Mouse (Mus musculus) thymus, postnatal 0 days (tissue): ENCODE measurements at regions not wholly inside any gene's neighbourhood (a gene's known extent, or its start where the extent isn't known, plus 50 kb on each side); places are given as distances from the start of the nearest gene placed in this dataset.
A peak's percentile ranks its signal among the peaks of the same experiment; 100 is the strongest.
"Not testable (repeated sequence)": the region's sequence is repeated elsewhere in the genome, so short reads cannot be mapped to it uniquely, and the experiment has no call there.

Experiments used
- DNase-seq: peaks from one replicate; pipeline ENCODE4 v3.0.0-alpha.2; 2015; ENCODE audit warnings: low spot score

DNA sequence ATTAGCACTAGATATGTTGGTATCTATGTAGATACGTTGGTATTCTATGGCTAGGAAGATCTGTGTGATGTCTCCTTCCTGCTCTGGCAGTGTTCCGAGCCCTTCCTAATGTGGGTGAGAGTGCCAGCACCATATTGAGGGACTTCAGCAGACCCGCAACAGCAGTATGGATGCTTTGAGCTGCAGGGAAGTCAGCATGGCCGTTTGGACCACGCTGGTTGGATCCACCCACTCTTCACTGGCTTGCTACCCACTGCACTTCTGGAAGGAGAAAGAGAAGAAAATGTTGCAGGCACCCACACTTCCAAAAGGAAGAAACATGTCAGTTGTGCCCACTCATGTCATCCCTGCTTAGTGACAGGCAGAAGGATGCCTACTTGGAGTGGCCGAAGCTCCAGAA is 346.2 kb upstream of the 3110018I06Rik start:
- no peak for DNase-seq

DNA sequence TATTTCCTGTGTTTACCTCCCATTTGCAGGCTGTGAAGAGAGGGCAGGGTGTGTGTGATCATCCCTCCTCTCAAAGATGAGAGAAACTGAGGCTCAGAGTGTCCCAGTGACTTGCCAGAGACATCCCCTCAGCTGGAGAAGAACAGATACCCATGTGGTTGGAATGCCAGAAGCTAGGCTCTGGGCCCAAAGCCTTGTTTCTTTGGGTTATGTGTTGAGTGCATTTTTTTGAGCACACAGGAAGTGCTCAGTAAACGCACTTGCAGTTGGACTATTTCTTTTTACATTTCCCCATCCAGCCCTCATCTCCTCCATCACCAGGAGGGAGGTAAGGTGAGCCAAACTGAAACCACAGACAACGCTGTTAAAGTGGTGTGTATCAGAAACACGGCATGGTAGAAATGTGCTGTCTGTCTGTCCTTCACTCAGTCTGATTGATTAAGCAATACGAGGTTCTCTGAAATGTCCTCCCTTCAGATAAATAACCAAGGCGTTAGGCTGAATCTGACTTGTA is 341.8 kb upstream of the 3110018I06Rik start:
- peak; percentile 59 for DNase-seq

DNA sequence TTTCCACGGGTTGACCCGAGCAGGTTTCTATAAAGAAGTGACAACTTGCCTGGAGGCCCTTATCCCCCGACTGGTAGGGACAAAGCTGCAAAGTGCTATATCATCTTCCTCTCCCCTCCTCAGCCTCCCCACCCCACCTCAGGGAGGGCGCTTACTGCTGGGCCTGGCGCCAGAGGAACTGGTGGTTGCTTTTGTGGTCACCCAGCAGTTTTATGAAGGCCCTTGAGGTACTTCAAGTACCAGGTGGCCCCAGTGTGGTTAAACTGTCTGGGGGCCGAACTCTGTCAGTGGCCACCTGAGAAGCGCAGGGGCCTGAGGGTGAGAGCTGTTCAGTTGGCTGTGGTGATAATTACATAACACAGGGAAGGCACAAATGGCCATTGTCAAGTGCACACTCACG is 340.0 kb upstream of the 3110018I06Rik start:
- peak; percentile 61 for DNase-seq

DNA sequence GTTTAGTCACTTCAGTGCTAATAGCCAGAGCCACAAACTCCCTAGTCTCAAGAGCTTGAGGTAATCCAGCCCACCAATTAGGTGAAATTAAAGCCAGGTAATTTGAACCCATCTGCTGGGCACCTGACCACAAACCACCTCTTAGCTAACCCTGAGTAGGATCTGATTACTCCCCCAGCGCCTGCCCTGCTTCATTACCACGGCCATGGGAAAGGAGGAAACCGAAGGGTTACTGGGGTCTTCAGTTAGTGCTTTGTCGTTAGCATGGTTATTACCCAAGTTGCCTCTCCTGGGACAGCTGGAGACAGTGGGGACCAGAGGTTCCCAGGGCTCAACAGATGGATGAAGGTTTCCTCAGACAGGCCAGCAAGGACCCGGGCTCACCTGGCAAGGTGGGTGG is 337.3 kb upstream of the 3110018I06Rik start:
- DNase-seq = no peak

DNA sequence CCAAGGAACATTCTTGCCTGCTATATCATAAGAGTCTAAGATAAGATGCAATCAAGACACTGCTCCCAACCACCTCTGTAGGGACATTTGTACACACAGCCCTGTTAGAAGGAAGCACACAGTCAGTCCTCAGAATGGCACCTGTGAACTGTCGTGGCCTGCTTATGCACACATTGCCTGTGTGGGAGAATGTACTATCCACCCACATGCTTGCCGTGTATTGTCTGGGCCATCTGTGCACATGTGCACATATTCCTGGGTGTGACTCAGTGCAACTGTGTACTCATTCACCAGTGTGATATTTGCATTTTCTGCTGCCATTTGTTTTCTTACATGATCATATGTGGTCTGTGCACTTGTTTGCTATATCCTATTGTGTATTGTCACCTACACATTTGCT is 333.8 kb upstream of the 3110018I06Rik start:
- peak; percentile 55 for DNase-seq

DNA sequence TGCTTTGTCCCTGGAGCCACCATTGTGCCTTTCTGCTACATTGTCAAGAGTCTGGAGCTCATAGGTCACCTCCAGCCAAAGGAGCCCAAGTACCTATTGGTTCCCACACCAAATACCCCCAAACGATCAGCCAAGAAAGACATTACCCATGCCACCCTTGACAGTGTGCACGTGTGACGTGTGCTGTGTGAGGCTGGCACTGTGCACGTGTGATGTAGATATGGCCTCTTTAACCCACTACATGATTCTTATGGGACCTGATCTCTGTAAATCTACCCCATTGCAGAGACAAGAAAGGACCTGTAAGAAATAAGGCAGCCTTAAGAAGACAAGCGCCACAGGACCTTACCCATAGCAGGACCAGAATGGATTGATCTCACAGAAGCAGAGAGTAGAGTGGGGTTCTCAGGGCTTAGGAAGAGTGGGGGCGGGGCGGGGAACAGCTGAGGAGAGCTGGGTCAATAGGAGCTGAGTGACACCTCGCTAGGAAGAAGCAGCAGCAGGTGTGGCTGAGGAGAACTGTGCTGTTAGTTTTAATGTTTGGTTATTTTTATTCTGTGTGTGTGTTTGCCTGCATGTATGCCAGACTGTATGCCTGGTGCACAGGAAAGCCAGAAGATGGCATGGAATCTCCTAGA is 331.5 kb upstream of the 3110018I06Rik start:
- peak; percentile 82 for DNase-seq

DNA sequence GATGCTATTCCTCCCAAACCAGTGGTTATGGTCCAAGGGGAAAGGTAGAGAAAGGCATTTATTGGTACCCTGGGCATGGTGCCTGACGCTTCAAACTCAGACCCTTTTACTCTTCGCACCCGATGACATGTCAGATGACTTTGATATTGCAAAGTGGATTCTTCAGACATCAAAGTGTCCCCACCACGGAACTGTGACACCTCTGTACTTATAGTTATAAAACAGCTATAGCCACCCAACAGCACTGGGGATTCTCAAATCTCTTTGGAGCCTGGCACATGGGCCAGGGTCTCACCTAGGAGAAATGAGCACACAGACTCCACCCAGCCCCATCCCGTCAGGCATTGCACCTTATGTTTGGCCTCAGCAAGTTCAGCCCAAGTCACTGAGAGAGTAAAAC is 329.3 kb upstream of the 3110018I06Rik start:
- DNase-seq = peak; percentile 68

DNA sequence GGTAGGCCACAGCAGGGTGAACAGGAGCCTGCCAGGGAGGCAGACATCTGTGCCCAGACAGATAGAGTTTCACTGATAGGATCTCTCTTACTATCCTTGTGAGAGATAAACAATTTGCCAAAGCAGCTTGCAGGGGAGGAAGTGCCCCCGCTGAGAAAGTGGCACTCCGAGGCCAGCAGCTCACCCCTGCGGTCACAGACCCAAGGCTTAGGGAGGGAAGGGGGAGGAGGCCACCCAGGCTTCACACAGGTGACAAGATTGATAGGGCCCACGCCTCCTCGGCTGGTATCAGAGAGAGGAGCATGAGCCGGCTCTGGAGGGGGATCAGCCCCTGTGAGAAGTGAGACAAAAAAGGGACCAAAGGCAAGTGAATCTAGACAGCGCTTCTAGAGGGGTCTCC is 328.3 kb upstream of the 3110018I06Rik start:
- DNase-seq = peak; percentile 96

DNA sequence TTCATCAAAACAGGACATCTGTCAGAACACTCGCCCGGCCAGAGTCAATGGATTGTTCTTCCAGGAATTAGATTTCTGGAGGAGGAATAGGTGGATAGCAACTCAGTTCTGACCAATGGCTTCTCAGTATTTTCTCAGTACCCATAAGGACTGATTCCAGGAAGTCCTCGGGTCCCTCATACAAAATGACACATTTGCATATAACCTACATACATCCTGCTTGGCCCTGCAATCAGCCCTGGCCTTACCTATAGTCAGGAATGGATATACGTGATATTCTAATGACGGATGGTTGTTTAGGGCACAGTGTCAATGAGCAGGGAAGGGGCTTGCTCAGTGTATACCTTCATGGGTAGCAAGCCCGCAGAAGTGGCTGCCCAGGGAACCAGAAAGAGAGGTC is 327.8 kb upstream of the 3110018I06Rik start:
- no peak for DNase-seq

DNA sequence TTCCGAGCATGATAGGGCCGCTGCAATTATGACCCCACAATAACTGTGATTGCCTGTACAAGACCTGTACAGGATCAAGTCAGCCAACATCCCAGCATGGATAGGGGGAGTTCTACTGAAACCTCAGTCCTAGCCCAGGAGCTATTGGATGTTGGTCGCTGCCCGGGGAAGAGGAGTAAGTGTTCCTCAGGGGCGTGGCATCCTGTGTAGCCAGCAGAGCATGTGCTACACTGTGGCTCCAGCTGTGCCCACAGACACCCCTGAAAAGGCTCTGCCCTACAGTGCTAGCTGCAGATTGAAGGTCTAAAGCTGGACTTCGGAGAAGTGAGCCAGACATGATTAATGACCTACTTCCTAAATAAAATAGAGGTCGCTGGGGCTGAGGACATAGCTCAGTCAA is 317.5 kb upstream of the 3110018I06Rik start:
- DNase-seq = peak; percentile 32

DNA sequence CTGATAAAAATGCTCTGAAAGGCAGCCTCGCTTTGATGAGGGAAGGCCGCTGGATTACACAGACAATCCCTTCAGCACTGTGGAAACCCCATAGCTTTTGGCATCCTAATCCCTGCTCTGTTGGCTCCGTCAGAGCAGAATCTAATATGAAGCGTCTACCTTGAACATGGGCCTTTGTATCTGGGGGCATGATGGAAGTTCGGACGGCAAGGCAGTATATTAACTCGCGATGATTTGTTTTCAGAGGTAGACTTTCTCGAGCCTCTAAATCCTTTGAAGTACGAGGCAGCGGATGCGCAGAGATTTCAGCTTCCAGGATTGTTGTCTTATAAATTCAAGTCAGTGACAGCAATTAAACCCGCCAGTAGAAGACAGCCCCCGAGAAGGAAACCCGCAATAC is 316.8 kb upstream of the 3110018I06Rik start:
- no peak for DNase-seq

DNA sequence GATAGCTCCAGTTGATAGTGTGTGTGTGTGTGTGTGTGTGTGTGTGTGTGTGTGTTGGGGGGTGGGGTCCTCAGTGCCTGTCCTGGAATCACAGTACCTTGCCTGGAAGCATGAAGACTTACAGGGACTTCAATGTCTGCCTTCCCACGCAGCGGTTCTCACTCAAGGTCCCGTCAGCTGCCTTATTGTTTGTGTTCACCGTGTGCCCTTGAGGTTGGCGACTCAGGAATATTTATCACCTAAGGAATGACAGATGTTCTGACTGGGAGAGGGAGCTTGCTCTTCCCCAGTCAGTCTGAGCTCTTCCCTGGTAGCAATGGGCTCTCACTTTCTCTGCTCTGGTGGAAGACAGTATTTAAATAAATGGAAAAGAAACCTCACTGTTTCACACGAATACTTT is 309.8 kb upstream of the 3110018I06Rik start:
- no peak for DNase-seq

DNA sequence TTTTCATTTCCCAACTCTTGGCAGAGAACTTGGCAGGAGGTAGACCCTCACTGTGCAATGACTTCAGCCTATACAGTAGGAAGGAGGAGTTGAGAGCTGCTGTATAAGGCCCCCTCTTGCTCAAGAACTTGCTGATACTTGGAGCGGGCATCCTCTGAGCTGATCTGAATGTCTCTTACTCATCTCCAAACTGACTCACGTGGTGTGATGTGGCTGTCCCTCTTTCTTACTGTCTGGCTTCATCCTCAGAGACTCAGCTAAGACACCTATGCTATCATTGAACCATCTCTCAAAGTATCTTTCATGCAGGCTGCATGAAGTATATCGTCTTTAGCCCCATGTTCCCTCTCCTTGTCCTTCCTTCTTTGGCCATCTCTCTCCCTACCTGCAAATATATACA is 307.9 kb upstream of the 3110018I06Rik start:
- no peak for DNase-seq

DNA sequence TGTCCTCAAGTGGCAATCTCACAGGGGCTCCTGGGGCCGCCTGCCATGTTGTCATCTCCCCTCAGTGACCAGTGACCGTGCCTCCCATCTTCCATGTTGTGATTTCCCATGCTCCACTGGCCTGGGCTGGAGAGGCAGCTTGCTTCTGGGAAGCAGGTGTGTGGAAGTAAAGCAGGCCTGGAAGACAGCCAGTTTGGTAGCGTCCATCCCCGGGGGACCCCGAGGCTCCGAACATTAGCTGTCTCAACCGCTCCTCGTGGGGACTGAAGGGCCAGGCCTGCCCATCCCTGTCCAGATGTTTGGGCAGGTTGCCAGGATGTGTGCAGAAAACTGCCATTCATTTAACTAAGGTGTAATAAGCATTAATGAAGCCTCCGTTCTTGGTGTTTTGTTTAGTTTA is 307.1 kb upstream of the 3110018I06Rik start:
- DNase-seq = no peak

DNA sequence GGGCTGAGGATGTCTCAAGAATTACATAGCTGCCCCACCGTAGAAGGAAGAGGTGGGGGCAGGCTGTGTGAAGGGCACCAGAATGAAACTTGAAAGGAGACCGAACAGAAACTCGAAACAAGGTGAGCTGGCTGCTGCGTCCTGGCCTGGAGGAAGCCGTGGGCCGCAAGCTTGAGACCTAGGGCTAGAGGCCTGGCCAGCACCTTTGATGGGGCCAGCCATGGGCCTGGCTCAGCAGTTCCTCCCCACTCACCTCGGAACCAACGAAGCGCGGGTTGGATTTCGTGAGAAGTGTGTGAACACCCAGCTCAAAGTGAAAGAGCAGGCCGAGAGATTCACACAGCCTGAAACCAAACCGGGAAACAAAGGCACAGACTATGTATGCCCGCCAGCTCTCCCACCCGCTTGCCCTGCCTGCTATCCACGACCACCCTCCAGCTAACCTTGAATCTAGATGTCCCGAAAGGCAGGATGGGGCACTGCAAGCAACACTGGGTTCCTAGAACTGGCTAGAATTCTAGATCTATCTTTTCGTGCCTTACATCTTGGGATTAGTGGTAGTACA is 306.3 kb upstream of the 3110018I06Rik start:
- DNase-seq = no peak

DNA sequence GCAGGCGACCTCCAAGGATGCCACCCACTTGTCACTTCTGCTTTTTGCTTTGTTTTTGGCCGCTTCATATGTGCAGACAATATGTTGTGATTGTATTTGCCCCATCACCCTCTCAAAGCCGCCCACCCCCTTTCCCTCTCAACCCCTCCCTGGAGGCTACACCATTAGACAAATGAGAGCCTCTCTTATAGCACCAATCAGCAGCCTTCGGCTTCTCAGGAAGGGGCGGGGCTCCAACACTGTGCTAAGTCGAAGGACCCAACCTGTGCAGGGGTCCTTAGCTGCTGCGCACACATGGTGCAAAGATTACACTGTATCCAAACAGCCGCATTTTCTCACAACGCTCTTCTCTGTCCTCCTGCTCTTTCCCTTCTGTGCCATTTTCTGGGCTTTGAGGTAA is 305.1 kb upstream of the 3110018I06Rik start:
- DNase-seq = peak; percentile 77

DNA sequence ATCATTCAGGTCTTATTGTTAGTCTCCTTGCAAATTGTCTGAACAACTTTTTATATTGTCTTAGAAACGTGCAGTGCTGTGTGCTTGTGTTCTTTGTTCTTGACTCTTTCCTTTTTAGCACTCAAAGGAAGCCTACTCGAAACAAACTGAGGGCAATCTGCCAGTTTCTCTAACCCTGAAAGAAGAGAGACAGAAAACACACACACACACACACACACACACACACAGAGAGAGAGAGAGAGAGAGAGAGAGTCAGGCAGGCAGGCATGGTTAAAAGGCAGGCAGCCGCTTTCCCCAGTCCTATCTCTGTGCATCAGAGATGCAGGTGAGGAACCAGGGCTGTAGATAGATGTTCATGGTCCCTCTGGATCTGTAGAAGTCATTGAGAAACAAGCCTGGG is 304.0 kb upstream of the 3110018I06Rik start:
- DNase-seq = peak; percentile 50

DNA sequence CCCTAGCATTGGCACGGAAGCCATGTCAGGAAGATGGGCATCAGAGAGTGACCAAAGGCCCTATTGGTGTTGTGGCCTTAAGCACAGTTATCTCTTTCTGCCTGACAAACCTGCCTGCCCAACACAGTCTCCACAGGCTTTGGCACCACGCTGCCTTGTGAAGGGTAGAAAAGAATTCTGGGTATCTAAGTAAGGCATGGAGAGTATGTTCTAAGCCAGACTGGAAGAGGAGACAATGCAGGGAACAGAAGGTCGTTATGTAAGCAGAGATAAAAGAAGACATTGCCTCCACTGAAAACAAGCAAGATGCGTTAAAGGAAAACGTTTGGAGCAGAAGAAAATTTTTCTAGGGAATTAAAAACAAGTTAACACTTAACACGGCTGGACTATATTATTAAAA is 302.1 kb upstream of the 3110018I06Rik start:
- DNase-seq = no peak

DNA sequence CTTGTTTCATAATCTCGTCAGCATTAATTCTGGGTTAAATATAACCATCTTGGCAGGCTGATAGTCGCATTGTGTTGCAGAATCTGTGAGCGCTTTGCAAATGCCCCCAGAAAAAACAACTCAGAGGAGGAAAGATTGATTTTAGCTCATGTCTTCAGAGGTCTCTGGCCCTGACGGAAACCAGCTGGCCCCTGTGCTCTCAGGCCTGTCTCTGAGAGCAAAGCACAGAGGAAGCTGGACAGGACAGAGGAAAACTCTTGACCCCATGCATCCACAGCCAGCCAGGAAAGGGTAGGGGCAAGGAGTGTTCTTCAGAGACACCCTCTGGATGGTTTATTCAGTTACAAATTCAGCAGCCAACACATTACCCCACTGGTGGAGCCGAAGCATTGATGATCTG is 300.4 kb upstream of the 3110018I06Rik start:
- DNase-seq = no peak

DNA sequence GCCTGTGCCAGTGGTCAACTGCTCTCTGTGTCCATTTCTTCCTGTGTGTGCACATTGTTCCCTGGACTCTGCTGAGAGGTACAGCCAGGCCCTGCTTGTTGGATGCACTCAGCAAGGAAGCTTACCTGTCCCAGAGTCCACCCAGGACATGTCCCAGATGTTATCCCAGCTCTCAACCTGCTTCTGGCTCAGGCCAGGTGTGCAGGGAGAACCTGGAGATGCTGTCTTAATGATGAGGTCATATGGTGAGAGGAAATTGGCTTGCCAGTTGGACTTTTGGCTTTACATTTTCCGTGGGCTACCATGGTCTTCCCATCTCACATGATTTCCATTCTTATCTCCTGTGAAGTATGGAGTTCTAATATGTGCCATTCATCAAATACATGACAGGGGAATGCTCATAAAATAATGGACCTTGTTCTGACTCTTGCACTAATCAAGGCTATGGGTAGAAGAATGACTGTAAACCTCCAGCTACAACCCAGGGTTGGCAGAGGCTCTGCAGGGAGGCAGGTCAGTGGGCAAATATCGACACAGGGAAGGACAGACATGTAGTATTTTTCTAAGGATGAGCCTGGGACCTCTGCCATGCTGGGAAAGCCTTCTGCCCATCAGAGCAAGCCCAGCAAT is 289.9 kb upstream of the 3110018I06Rik start:
- DNase-seq = no peak

DNA sequence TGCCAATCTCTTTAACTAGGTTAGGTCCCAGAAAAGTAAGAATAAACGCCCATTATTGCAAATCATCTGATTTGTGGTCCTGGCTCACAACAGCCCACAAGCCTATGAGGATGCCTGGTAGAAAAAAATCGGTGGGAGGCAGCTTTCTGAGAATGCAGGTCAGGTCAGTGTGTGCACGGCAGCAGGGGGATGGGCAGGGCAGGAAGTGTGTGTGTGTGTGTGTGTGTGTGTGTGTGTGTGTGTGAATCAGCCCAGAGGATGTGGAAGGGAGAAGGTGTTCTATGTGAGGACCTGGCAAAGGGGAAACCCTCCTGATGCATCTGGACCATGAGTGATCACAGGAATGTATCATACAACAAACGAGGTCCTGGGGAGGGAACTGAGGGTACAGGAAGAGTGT is 287.5 kb upstream of the 3110018I06Rik start:
- peak; percentile 67 for DNase-seq

DNA sequence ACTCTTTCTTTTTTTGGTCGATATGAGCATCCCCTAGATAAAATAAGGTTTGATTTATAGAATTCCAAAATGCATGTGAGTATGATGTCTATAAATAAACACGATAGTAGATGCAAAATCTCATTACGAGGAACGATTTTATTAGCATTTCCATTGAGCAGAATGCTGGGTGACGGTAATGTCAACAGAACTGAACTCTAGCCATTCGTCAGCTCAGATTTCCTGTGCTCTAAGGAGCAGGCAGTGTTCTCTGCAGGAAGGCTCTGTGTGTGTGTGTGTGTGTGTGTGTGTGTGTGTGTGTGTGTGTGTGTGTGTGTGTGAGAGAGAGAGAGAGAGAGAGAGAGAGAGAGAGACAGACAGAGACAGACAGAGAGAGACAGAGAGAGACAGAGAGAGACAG is 279.6 kb upstream of the 3110018I06Rik start:
- DNase-seq = not testable (repeated sequence)

DNA sequence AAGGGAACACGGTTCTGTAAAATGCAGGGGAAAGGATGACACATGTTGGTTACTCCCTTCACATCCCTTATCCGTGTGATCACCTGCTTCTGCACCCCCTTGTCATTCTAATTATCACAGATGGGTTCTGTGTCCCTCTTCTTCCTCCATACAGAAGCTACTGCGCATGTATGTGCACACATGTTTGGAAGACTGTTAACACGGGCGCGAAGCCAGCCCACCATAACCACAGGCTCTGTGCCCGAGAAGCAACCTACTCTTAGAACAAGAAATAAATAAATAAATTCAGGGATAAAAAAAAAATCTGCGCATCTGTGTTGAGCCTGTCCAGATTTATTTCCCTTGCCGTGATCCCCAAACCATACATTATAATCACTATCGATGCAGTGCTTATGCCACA is 275.6 kb upstream of the 3110018I06Rik start:
- no peak for DNase-seq
